Mouse (Mus musculus): ENCODE results near the gene Fchsd2.

- no peak for TF ChIP-seq POLR2A (IDR thresholded peaks at IDR 0.05; ENCODE audit: extremely low read depth, insufficient read depth, low read length)
- no peak for TF ChIP-seq CTCF (IDR thresholded peaks at IDR 0.05; ENCODE audit: extremely low read depth, insufficient read depth, low read length)
These were observed 4.4 kb downstream of the Fchsd2 start for GRCm38 (mm10) chr7:101097084-101097483.
